Mouse (Mus musculus): Measurements from ENCODE around the gene Bmpr1b. TPM values are rescaled to one million over a fixed set of nuclear protein-coding genes. Genes with fewer than 3 reads are reported as not detected.

Bmpr1b gene
- polyA plus RNA-seq, 1 experiment from 2014 or later, result 1.1 TPM

- H3K27me3 ChIP-seq (replicated peaks; ENCODE audit: control insufficient read depth, insufficient read depth, low read length), result no peaks in the 10 kb centered on the region
- WGBS, result 77% methylated on average over 3 of the region's 3 CpGs
- no peak overlapping the region for H3K4me2 ChIP-seq (ENCODE audit: low read depth, low read length)
- no peak overlapping the region for H3K4me3 ChIP-seq (ENCODE audit: low read length)
- no peak for ATAC-seq
- no peak overlapping the region for H3K9ac ChIP-seq (ENCODE audit: low read depth, low read length)
- no peak overlapping the region for H3K27ac ChIP-seq (ENCODE audit: low read length)
- no peaks in the 10 kb centered on the region for H3K36me3 ChIP-seq (ENCODE audit: control insufficient read depth, insufficient read depth, low read length)
- H3K9me3 ChIP-seq (ENCODE audit: control insufficient read depth, low read length), result no peaks in the 10 kb centered on the region
- H3K4me1 ChIP-seq (ENCODE audit: control insufficient read depth, insufficient read depth, low read length), result no peaks in the 10 kb centered on the region
These were observed 254.6 kb downstream of the Bmpr1b start for GRCm38 (mm10) chr3:141914588-141914987.

GRCm38 (mm10) chr3:141909136-141909535 is 260.1 kb downstream of the Bmpr1b start:
- no peaks in the 10 kb centered on the region for H3K9me3 ChIP-seq (ENCODE audit: control insufficient read depth, low read length)
- H3K4me1 ChIP-seq (ENCODE audit: control insufficient read depth, insufficient read depth, low read length), result no peaks in the 10 kb centered on the region
- H3K36me3 ChIP-seq (ENCODE audit: control insufficient read depth, insufficient read depth, low read length), result no peaks in the 10 kb centered on the region
- H3K4me3 ChIP-seq (ENCODE audit: low read length), result no peak overlapping the region
- 94% methylated on average over 2 of the region's 2 CpGs for WGBS
- H3K27ac ChIP-seq (ENCODE audit: low read length), result no peak overlapping the region
- no peak for ATAC-seq
- no peak overlapping the region for H3K9ac ChIP-seq (ENCODE audit: low read depth, low read length)
- no peaks in the 10 kb centered on the region for H3K27me3 ChIP-seq (replicated peaks; ENCODE audit: control insufficient read depth, insufficient read depth, low read length)
- H3K4me2 ChIP-seq (ENCODE audit: low read depth, low read length), result no peak overlapping the region

GRCm38 (mm10) chr3:141905903-141906623 is 263.2 kb downstream of the Bmpr1b start:
- H3K27me3 ChIP-seq (replicated peaks; ENCODE audit: control insufficient read depth, insufficient read depth, low read length), result no peaks in the 10 kb centered on the region
- H3K36me3 ChIP-seq (ENCODE audit: control insufficient read depth, insufficient read depth, low read length), result no peaks in the 10 kb centered on the region
- no peaks in the 10 kb centered on the region for H3K9me3 ChIP-seq (ENCODE audit: control insufficient read depth, low read length)
- no peak overlapping the region for H3K9ac ChIP-seq (ENCODE audit: low read depth, low read length)
- no peak overlapping the region for H3K27ac ChIP-seq (ENCODE audit: low read length)
- no peak overlapping the region for H3K4me2 ChIP-seq (ENCODE audit: low read depth, low read length)
- WGBS, result 75% methylated on average over 6 of the region's 6 CpGs
- no peak overlapping the region for H3K4me3 ChIP-seq (ENCODE audit: low read length)
- ATAC-seq, result no peak
- H3K4me1 ChIP-seq (ENCODE audit: control insufficient read depth, insufficient read depth, low read length), result no peaks in the 10 kb centered on the region

GRCm38 (mm10) chr3:141900361-141900760 is 268.9 kb downstream of the Bmpr1b start:
- no peaks in the 10 kb centered on the region for H3K27me3 ChIP-seq (replicated peaks; ENCODE audit: control insufficient read depth, insufficient read depth, low read length)
- no peaks in the 10 kb centered on the region for H3K4me1 ChIP-seq (ENCODE audit: control insufficient read depth, insufficient read depth, low read length)
- H3K9ac ChIP-seq (ENCODE audit: low read depth, low read length), result no peak overlapping the region
- ATAC-seq, result no peak
- no peaks in the 10 kb centered on the region for H3K36me3 ChIP-seq (ENCODE audit: control insufficient read depth, insufficient read depth, low read length)
- 71% methylated on average over 3 of the region's 3 CpGs for WGBS
- no peak overlapping the region for H3K4me2 ChIP-seq (ENCODE audit: low read depth, low read length)
- H3K9me3 ChIP-seq (ENCODE audit: control insufficient read depth, low read length), result no peaks in the 10 kb centered on the region
- H3K4me3 ChIP-seq (ENCODE audit: low read length), result no peak overlapping the region
- H3K27ac ChIP-seq (ENCODE audit: low read length), result no peak overlapping the region

- no peak for ATAC-seq
- WGBS, result 94% methylated on average over 2 of the region's 2 CpGs
These were observed 269.7 kb downstream of the Bmpr1b start for GRCm38 (mm10) chr3:141899521-141899920.

GRCm38 (mm10) chr3:141897698-141898097 is 271.5 kb downstream of the Bmpr1b start:
- H3K27ac ChIP-seq (ENCODE audit: low read length), result no peak overlapping the region
- no peaks in the 10 kb centered on the region for H3K9me3 ChIP-seq (ENCODE audit: control insufficient read depth, low read length)
- H3K27me3 ChIP-seq (replicated peaks; ENCODE audit: control insufficient read depth, insufficient read depth, low read length), result no peaks in the 10 kb centered on the region
- 0 out of 2 replicates have a peak, but pooled peaks cover 3% of the 10 kb centered on the region for H3K4me1 ChIP-seq (ENCODE audit: control insufficient read depth, insufficient read depth, low read length)
- 96% methylated on average over 4 of the region's 4 CpGs for WGBS
- no peak overlapping the region for H3K4me3 ChIP-seq (ENCODE audit: low read length)
- no peak overlapping the region for H3K4me2 ChIP-seq (ENCODE audit: low read depth, low read length)
- no peak overlapping the region for H3K9ac ChIP-seq (ENCODE audit: low read depth, low read length)
- ATAC-seq, result no peak
- H3K36me3 ChIP-seq (ENCODE audit: control insufficient read depth, insufficient read depth, low read length), result no peaks in the 10 kb centered on the region

More at GRCm38 (mm10) chr3:141899521-141899920, 269.7 kb downstream of the Bmpr1b start:
- Histone ChIP-seq H3K27me3 (replicated peaks; ENCODE audit: control insufficient read depth, insufficient read depth, low read length) (no peaks in the 10 kb centered on the region), H3K4me3 (ENCODE audit: low read length) (no peak overlapping the region), H3K4me1 (ENCODE audit: control insufficient read depth, insufficient read depth, low read length) (0 out of 2 replicates have a peak, but pooled peaks cover under 1% of the 10 kb centered on the region), H3K9ac (ENCODE audit: low read depth, low read length) (no peak overlapping the region), H3K9me3 (ENCODE audit: control insufficient read depth, low read length) (no peaks in the 10 kb centered on the region), H3K4me2 (ENCODE audit: low read depth, low read length) (no peak overlapping the region), H3K36me3 (ENCODE audit: control insufficient read depth, insufficient read depth, low read length) (no peaks in the 10 kb centered on the region), H3K27ac (ENCODE audit: low read length) (no peak overlapping the region)

- ATAC-seq, result no peak
- H3K36me3 ChIP-seq (ENCODE audit: control insufficient read depth, insufficient read depth, low read length), result no peaks in the 10 kb centered on the region
- H3K9me3 ChIP-seq (ENCODE audit: control insufficient read depth, low read length), result no peaks in the 10 kb centered on the region
- 45% methylated on average over 4 of the region's 4 CpGs for WGBS
- H3K9ac ChIP-seq (ENCODE audit: low read depth, low read length), result no peak overlapping the region
- H3K27me3 ChIP-seq (replicated peaks; ENCODE audit: control insufficient read depth, insufficient read depth, low read length), result no peaks in the 10 kb centered on the region
- H3K4me2 ChIP-seq (ENCODE audit: low read depth, low read length), result no peak overlapping the region
- H3K4me3 ChIP-seq (ENCODE audit: low read length), result no peak overlapping the region
- H3K4me1 ChIP-seq (ENCODE audit: control insufficient read depth, insufficient read depth, low read length), result 0 out of 2 replicates have a peak, but pooled peaks cover 3% of the 10 kb centered on the region
- no peak overlapping the region for H3K27ac ChIP-seq (ENCODE audit: low read length)
These were observed 272.2 kb downstream of the Bmpr1b start for GRCm38 (mm10) chr3:141896870-141897554.

- Histone ChIP-seq H3K4me3 (ENCODE audit: low read length) (no peak overlapping the region), H3K9me3 (ENCODE audit: control insufficient read depth, low read length) (no peaks in the 10 kb centered on the region), H3K27ac (ENCODE audit: low read length) (no peak overlapping the region), H3K9ac (ENCODE audit: low read depth, low read length) (no peak overlapping the region), H3K4me2 (ENCODE audit: low read depth, low read length) (no peak overlapping the region), H3K4me1 (ENCODE audit: control insufficient read depth, insufficient read depth, low read length) (0 out of 2 replicates have a peak, but pooled peaks cover 3% of the 10 kb centered on the region), H3K36me3 (ENCODE audit: control insufficient read depth, insufficient read depth, low read length) (no peaks in the 10 kb centered on the region), H3K27me3 (replicated peaks; ENCODE audit: control insufficient read depth, insufficient read depth, low read length) (no peaks in the 10 kb centered on the region)
- 43% methylated on average over 5 of the region's 5 CpGs for WGBS
- no peak for ATAC-seq
These were observed 274.1 kb downstream of the Bmpr1b start for GRCm38 (mm10) chr3:141895096-141895495.

- no peak for ATAC-seq
- Histone ChIP-seq H3K9ac (ENCODE audit: low read depth, low read length) (no peak overlapping the region), H3K36me3 (ENCODE audit: control insufficient read depth, insufficient read depth, low read length) (no peaks in the 10 kb centered on the region), H3K4me2 (ENCODE audit: low read depth, low read length) (no peak overlapping the region), H3K4me3 (ENCODE audit: low read length) (no peak overlapping the region), H3K27me3 (replicated peaks; ENCODE audit: control insufficient read depth, insufficient read depth, low read length) (no peaks in the 10 kb centered on the region), H3K27ac (ENCODE audit: low read length) (no peak overlapping the region), H3K9me3 (ENCODE audit: control insufficient read depth, low read length) (no peaks in the 10 kb centered on the region), H3K4me1 (ENCODE audit: control insufficient read depth, insufficient read depth, low read length) (0 out of 2 replicates have a peak, but pooled peaks cover 3% of the 10 kb centered on the region)
- 35% methylated on average over 4 of the region's 4 CpGs for WGBS
These were observed 278.6 kb downstream of the Bmpr1b start for GRCm38 (mm10) chr3:141890668-141891067.
